Mouse (Mus musculus) gonadal fat pad, adult 2 months (tissue): Measurements from ENCODE around the gene Sec1. TPM values are rescaled to one million over a fixed set of nuclear protein-coding genes. Genes with fewer than 3 reads are reported as not detected.
"Not testable (repeated sequence)": the region's sequence is repeated elsewhere in the genome, so short reads cannot be mapped to it uniquely, and the experiment has no call there.

ENCODE experiments used
- DNase-seq: peaks from one replicate; pipeline ENCODE4 v3.0.0-alpha.2; 2012; ENCODE audit warnings: low read depth
- polyA plus RNA-seq: library from polyadenylated mRNA; depleted of rRNA; stranded (reverse); fragments of >200 nt; gene quantifications from 2 replicates; pipeline ENCODE4 v1.2.3, GENCODE M21; 2012

Gene Sec1
- polyA plus RNA-seq, 1 experiment = 1.7 TPM

- DNase-seq = no peak
Measured at GRCm38 (mm10) chr7:45679966-45680621, 14.1 kb downstream of the Sec1 start.

GRCm38 (mm10) chr7:45678513-45678912, 15.7 kb downstream of the Sec1 start:
- no peak for DNase-seq

- no peak for DNase-seq
Measured at GRCm38 (mm10) chr7:45677627-45678295, 16.4 kb downstream of the Sec1 start.

- no peak for DNase-seq
Measured at GRCm38 (mm10) chr7:45668921-45669320, 25.3 kb downstream of the Sec1 start.

- DNase-seq = no peak
Measured at GRCm38 (mm10) chr7:45667761-45668160, 26.4 kb downstream of the Sec1 start.

GRCm38 (mm10) chr7:45666161-45666560, 28.0 kb downstream of the Sec1 start, which contains the start of gene Fut2:
Gene Fut2 (minus strand): TSS chr7:45666394.
- no peak for DNase-seq

- no peak for DNase-seq
Measured at GRCm38 (mm10) chr7:45665303-45666138, 28.7 kb downstream of the Sec1 start.

GRCm38 (mm10) chr7:45661702-45662101, 32.5 kb downstream of the Sec1 start:
- not testable (repeated sequence) for DNase-seq

GRCm38 (mm10) chr7:45660746-45661478, 33.3 kb downstream of the Sec1 start:
- no peak for DNase-seq

- DNase-seq = no peak
Measured at GRCm38 (mm10) chr7:45654424-45655047, 39.7 kb downstream of the Sec1 start.

- not testable (repeated sequence) for DNase-seq
Measured at GRCm38 (mm10) chr7:45650484-45650883, 43.7 kb downstream of the Sec1 start.

GRCm38 (mm10) chr7:45649351-45649750, 44.9 kb downstream of the Sec1 start:
- DNase-seq = no peak

- DNase-seq = no peak
Measured at GRCm38 (mm10) chr7:45646671-45647070, 47.5 kb downstream of the Sec1 start.

- no peak for DNase-seq
Measured at GRCm38 (mm10) chr7:45645591-45645971, 48.6 kb downstream of the Sec1 start.

GRCm38 (mm10) chr7:45644872-45645590, 49.2 kb downstream of the Sec1 start:
- no peak for DNase-seq

GRCm38 (mm10) chr7:45644183-45644582, 50.0 kb downstream of the Sec1 start:
- no peak for DNase-seq

GRCm38 (mm10) chr7:45643441-45644178, 50.6 kb downstream of the Sec1 start:
- DNase-seq = peak; percentile 95

- no peak for DNase-seq
Measured at GRCm38 (mm10) chr7:45642503-45643255, 51.5 kb downstream of the Sec1 start.

- DNase-seq = no peak
Measured at GRCm38 (mm10) chr7:45642083-45642482, 52.1 kb downstream of the Sec1 start.
